Mouse (Mus musculus) embryonic fibroblast, embryonic 13.5 days (primary cell): ENCODE measurements around the gene Kbtbd4.

Source experiments
- CTCF ChIP-seq: IDR thresholded peaks from 2 replicates; pipeline ENCODE4 v1.5.1; 2011; ENCODE audit warnings: mild to moderate bottlenecking, control low read depth, low read length, moderate library complexity, borderline replicate concordance; ENCODE audit not compliant: insufficient read depth
- POLR2A ChIP-seq: IDR thresholded peaks from 2 replicates; pipeline ENCODE4 v1.6.1; 2011; ENCODE audit warnings: low read depth, mild to moderate bottlenecking, control low read depth, low read length, moderate library complexity

DNA sequence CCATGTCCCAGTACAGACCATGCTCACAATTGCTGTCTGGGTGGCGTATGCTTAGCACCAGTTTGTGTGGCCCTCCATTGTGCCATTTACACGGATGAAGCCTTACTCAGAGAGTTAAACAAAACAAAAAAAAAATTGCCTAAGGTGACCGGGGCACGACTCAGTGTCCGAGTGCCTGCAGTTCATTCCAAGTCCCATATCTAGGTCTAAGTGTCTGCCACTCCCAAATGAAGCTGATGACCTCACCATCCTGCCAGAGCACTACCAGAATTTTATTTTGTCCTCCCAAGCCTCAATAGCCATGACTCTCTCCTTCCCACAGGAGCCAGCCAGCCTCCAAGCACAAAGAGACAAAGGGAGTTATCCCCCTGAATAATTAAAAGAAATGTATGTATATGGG, 16.9 kb upstream of the Kbtbd4 start:
- TF ChIP-seq CTCF, result no peak
- TF ChIP-seq POLR2A, result no peak
